Mouse (Mus musculus) layer of hippocampus, postnatal 14 days (tissue): ENCODE results near the gene Nnat. TPM values are rescaled to one million over a fixed set of nuclear protein-coding genes. Genes with fewer than 3 reads are reported as not detected.
A peak's percentile ranks its signal among the peaks of the same experiment; 100 is the strongest.
"Not testable (repeated sequence)": the region's sequence is repeated elsewhere in the genome, so short reads cannot be mapped to it uniquely, and the experiment has no call there.

ENCODE experiments used
- DNase-seq, 2 experiments: peaks; one replicate each; pipeline ENCODE4 v3.0.0; 2021 to 2022; ENCODE audit warnings: low spot score in 2 of 2, mixed read lengths in 1 of 2
- total RNA-seq, 2 experiments: library from RNA; stranded (reverse); gene quantifications; 2 replicates each; pipeline ENCODE4 v1.2.3; 2021

Gene Nnat
- total RNA-seq, 2 experiments from 2014 or later, result 1,202 to 1,260 TPM

GRCm38 (mm10) chr2:157546686-157547085 lies 13.2 kb upstream of the Nnat start:
- no peak for DNase-seq

GRCm38 (mm10) chr2:157550292-157550691 lies 9.6 kb upstream of the Nnat start:
- DNase-seq, result no peak

- DNase-seq, result no peak
These were observed 7.6 kb upstream of the Nnat start for GRCm38 (mm10) chr2:157552158-157552886.

DNA sequence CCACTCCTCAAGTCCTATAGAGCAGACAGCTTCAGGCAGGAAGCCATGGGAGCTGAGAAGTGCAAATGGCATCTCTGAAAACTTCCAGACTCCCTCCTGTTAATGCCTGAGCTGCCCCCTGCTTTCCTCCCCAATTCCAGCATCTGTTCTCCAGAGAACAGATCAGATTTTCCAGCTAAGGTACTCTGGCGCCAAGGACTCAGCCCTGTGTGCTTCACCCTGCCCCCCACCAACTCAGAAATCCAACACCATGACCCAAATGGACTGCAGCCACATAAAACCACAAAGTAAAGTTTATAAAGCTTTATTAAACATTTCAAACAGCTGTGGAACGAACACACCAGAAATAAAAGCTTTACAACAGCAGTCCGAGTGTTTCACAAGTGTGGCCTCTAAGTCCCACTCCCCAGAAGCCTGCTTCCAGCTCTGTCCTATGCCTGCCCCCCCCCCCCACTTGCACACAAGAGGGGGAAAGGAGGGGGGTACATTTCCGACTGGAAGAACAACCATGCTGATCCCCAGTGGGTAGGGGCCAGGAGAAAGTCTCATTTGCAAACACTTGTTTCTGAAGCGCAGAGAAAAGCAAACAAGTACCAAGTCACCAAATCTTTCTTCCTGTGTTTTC lies 3.7 kb upstream of the Nnat start:
- DNase-seq, result no peak

- no peak for DNase-seq
These were observed 1.8 kb upstream of the Nnat start for GRCm38 (mm10) chr2:157558051-157558450.

DNA sequence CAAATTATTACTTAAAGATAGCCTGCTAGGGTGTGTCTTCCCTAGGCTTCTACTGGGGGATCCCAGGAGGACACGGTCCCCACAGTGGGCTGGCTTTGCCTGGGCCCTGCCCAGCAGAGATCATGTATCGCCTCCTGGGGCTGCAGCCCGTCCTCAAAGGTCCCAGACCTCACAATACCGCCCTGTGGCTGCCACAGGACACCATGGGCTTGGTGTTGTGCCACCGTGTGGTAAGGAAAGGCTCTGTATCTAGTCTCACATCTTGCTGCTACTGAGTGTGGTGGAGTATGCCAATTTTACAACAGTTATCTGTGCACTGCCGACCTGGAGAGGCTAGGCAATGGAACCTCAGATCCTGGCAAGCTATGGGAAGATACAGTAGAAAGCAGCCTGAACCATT lies 1.4 kb upstream of the Nnat start:
- no peak for DNase-seq

DNA sequence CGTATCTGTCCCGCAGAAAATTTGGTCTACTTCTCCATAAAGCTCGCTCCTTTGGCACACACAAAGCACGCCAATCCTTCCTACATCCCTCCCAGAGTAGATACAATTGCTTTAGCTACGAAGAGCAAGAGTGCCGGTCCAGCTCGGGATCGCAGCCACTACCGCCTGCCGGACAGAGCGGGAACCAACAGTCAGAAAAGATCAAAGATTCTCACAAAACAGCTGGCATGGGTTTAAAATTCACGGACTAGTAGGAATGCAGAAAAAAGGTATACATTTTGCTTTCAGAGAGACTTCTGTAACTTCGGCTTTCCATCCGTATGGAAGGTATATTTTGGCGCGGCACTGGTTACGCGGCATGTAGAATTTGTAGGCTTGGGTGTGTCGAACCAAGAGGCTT lies 438 bp upstream of the Nnat start:
- DNase-seq, result no peak

DNA sequence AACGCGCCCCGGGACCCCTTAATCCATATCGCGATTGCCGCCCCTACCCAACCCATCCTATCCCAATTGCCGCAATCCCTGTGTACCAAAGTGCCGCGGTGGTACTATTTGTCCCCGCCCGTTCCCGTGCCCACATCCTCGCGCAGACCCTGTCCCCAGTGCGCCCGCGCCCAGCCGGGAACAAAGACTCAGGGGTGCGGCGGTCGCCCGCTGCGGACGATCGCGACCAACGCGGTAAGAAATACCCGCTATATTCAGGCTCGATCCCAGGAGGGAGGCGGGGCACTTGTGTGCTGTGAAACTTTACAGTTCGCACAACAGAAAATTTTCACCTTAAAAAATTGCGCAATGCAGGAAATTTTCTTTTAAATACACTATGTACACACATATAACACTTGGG lies 424 bp downstream of the Nnat start:
- DNase-seq, result no peak

DNA sequence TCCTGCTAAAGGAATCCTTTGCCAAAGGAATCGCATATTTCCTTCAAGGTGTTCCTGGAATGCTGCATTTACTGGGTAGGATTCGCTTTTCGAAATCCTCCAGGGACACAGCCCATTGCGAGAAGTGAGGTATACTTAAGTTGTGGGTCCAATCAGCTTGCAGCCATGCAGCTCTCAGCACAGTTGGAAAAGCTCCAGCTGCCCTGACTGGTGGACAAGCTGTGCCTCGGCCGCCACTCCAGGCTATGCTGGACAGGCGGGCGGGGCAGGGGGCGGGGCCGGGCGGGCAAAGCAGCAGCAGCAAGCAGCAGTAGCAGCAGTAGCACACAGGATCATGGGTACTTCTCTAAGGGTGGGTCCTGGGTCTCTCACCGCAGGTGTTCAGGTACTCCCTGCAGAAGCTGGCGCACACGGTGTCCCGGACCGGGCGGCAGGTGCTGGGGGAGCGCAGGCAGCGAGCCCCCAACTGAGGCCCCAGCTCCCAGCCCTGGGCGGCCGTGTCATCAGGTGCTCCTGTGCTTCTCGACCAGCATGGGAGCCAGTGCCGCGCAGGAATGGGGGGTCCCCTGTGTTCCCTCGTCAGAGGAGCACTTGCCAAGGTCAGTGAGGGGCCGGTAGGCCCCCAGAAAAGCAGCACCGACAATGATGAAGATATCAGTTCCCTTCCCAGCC lies 1.4 kb downstream of the Nnat start:
- DNase-seq, result peak in 1 of 2 experiments; percentile 74

DNA sequence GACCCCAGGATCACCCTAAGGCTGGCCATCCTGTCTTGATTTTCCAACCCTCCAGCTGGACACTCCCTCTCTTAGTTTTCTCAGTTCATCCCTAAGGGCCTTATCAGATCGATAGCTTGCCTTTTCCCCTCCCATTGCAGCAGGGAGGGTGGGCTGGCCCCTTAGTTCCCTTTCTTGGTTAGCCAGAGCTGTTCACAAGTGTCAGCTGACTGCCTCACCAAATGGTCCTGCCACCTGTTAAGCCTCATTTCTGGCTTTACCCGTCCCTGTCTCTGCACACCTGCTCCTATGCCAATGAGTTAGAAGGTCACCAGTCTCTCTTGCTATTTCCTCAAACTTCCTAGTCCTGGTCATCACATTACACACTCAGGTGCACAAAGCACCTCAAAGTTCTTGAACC lies 3.2 kb downstream of the Nnat start:
- DNase-seq, result no peak

DNA sequence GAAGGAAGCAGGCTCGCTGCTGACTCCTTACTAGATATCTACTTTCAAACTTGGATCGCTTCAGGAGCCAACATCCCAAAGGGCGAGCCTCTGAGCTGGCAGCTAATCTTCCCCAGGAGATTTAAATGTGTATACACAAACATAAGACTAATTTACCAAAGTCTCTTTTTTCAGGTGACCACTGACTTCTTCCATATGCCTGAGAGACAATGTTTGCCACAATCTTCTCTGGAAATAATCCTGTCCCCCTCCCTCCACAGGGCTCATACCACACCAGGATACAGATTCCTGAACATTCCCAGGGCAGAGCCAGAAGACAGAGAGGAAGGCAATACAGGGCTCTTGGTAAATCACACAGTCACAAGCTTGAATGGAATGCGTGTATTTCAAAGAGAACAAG lies 4.8 kb downstream of the Nnat start:
- DNase-seq, result no peak

GRCm38 (mm10) chr2:157565446-157565845 lies 5.6 kb downstream of the Nnat start:
- no peak for DNase-seq

DNA sequence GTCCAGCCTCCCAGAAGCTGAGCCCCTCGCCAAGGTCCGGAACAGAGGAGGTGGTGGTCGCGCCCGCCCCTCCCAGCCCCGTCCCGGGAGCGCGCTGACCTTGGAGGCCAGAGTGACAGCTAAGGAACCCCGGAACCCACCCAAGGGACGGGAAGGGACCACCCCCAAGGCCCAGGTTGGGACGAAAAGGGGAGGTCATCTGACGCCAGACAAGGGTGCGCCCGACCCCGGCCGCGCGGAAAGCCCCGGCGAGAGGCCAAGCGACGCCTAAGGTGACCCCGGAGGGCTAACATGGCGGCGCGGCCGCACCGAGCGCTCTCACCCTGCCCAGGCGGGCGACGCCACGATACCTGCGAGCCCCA lies 6.0 kb downstream of the Nnat start:
- no peak for DNase-seq

DNA sequence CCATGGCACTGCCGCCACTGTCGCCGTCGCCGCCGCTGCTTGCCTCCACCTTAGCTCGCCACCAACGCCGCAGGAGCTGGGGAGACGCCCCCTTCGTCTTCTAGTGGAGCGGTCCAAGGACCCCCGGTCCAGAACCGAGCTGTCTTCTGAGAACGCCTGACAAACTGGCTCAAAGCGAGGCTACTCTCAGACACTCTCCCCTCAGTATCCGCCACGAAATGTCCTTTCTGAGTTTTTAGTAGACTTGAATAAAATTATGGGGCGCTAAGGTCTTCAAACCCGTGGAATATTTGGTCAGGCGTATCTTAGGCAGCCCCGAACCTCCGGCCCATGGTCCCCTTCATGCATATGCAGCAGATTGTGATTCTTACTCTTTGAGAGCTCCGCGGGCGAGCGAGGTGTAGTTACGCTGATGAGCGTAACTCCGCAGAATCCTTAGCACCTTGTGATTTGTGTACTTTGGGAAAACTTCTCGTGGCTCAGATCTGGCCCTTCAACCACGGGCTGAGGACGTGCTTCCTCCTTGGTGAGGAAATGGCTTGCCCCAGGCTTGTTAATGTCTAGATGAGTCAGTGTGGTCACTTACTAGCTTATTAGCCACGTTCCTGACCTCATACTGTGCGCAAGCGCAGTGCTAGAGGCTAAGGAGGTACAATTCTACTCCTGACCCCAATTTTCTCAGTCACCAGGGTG lies 6.5 kb downstream of the Nnat start:
- peak; percentile 84 to 94 for DNase-seq

- DNase-seq, result no peak
These were observed 7.5 kb downstream of the Nnat start for GRCm38 (mm10) chr2:157567235-157567961.

DNA sequence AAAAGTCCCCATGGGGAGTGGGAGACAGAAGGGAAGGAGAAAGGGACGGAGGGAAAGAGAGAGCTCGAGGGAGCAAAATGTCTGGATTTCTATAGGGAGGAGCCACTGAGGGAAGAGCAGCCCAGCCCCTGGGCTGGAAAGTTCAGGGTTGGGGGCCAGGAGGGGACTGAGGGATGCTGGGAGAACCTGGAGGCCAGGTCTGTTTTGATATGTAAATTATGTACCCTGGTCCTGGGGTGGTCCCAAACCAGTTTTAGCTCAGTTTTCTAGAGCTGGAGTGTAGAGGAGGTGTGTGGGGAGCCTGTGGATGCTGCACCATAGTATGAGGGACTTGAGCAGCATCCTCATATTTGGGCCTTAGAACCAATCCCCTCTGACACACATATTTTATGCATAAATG lies 9.0 kb downstream of the Nnat start:
- DNase-seq, result no peak

- no peak for DNase-seq
These were observed 10.1 kb downstream of the Nnat start for GRCm38 (mm10) chr2:157569796-157570485.

GRCm38 (mm10) chr2:157571224-157571832 lies 11.4 kb downstream of the Nnat start, which contains the start of gene Blcap:
TSS of gene Blcap (minus strand) at chr2:157571274.
- DNase-seq, result peak; percentile 75 to 77

GRCm38 (mm10) chr2:157572786-157573185 lies 12.9 kb downstream of the Nnat start:
- no peak for DNase-seq

- not testable (repeated sequence) for DNase-seq
These were observed 25.5 kb downstream of the Nnat start for GRCm38 (mm10) chr2:157585351-157585750.
